Mouse (Mus musculus): Measurements from ENCODE around the gene Gm6034. TPM values are rescaled to one million over a fixed set of nuclear protein-coding genes. Genes with fewer than 3 reads are reported as not detected.
A peak's percentile ranks its signal among the peaks of the same experiment; 100 is the strongest.
"Not testable (repeated sequence)": the region's sequence is repeated elsewhere in the genome, so short reads cannot be mapped to it uniquely, and the experiment has no call there.

Gene Gm6034
- polyA plus RNA-seq (2012; fragmentation: generic; extraction: Trizol): not detected

GRCm38 (mm10) chr17:36042610-36043169, at the start of gene Gm6034, which contains the start of gene H2-T22:
Gm6034 (plus strand) TSS chr17:36042961.
H2-T22 (minus strand) TSS chr17:36042747.
- H3ac ChIP-seq (ENCODE audit: control insufficient read depth, insufficient read length); H3K27me3 ChIP-seq (ENCODE audit: control insufficient read depth, insufficient read depth, insufficient read length); H3K36me3 ChIP-seq (ENCODE audit: control insufficient read depth, insufficient read depth); H3K79me2 ChIP-seq (ENCODE audit: control insufficient read depth, insufficient read depth): not testable (repeated sequence)
- TF ChIP-seq POLR2A (IDR thresholded peaks at IDR 0.05; ENCODE audit: insufficient read length, low read depth): peak; percentile 39
- Histone ChIP-seq H3K4me2 (ENCODE audit: low read depth) (peak within 1 kb of the TSS; percentile 79), H3K4me3 (peak within 1 kb of the TSS; percentile 24)

DNA sequence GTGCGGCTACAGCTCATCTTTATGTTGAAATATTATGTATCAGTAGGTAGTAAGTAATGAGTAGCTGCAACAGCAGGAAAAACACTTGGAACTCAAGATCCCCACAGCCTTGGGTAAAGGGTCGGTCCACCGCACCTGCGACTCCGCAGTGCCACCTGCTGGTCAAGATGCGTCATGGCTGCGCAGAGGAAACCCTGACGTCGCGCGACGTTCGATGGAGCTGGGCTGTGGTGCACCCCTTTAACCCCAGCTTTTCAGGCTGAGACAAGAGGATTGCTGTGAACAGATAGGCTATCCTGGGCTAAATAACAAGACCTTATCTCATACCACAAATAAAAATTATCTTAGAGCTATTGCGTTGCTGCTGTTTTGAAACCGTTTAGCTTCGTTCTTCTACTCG, 49.1 kb upstream of the Gm6034 start:
- Histone ChIP-seq H3K36me3 (ENCODE audit: control insufficient read depth, insufficient read depth) (no peaks in the 10 kb centered on the region), H3K27me3 (ENCODE audit: control insufficient read depth, insufficient read depth, insufficient read length) (no peaks in the 10 kb centered on the region), H3K4me2 (ENCODE audit: low read depth) (peak overlapping the region; percentile 83), H3K4me3 (peak overlapping the region; percentile 74), H3K79me2 (ENCODE audit: control insufficient read depth, insufficient read depth) (peaks cover 35% of the 10 kb centered on the region), H3ac (ENCODE audit: control insufficient read depth, insufficient read length) (no peak overlapping the region)
- TF ChIP-seq MYOD1 (IDR thresholded peaks at IDR 0.05; ENCODE audit: control insufficient read depth in 1 of 3, insufficient read length in 2 of 3, low read depth in 2 of 3) (peak in 2 of 3 experiments; percentile 70 to 71), POLR2A (IDR thresholded peaks at IDR 0.05; ENCODE audit: insufficient read length, low read depth) (no peak), SRF (IDR thresholded peaks at IDR 0.05; ENCODE audit: control insufficient read depth, insufficient read length, low read depth) (no peak), MAX (IDR thresholded peaks at IDR 0.05; ENCODE audit: low read depth) (no peak), MYOG (IDR thresholded peaks at IDR 0.05; ENCODE audit: control insufficient read depth in 1 of 3, insufficient read depth in 1 of 3, insufficient read length in 2 of 3, low read depth in 2 of 3) (peak in 2 of 3 experiments; percentile 24 to 68), CEBPB (IDR thresholded peaks at IDR 0.05; ENCODE audit: insufficient read depth, poor library complexity, severe bottlenecking) (no peak), POLR2AphosphoS2 (IDR thresholded peaks at IDR 0.05; ENCODE audit: insufficient read length, low read depth) (peak; percentile 25)

GRCm38 (mm10) chr17:35994175-35994878, 48.4 kb upstream of the Gm6034 start:
- H3K79me2 ChIP-seq (ENCODE audit: control insufficient read depth, insufficient read depth): peaks cover 41% of the 10 kb centered on the region
- no peaks in the 10 kb centered on the region for H3K27me3 ChIP-seq (ENCODE audit: control insufficient read depth, insufficient read depth, insufficient read length)

GRCm38 (mm10) chr17:35994879-35995240, 47.9 kb upstream of the Gm6034 start:
- Histone ChIP-seq H3K4me2 (ENCODE audit: low read depth) (peak overlapping the region; percentile 77), H3K27me3 (ENCODE audit: control insufficient read depth, insufficient read depth, insufficient read length) (no peaks in the 10 kb centered on the region), H3K79me2 (ENCODE audit: control insufficient read depth, insufficient read depth) (peaks cover 46% of the 10 kb centered on the region), H3ac (ENCODE audit: control insufficient read depth, insufficient read length) (no peak overlapping the region), H3K4me3 (peak overlapping the region; percentile 74), H3K36me3 (ENCODE audit: control insufficient read depth, insufficient read depth) (no peaks in the 10 kb centered on the region)
- TF ChIP-seq POLR2AphosphoS2 (IDR thresholded peaks at IDR 0.05; ENCODE audit: insufficient read length, low read depth): no peak
- no peak for TF ChIP-seq CEBPB (IDR thresholded peaks at IDR 0.05; ENCODE audit: insufficient read depth, poor library complexity, severe bottlenecking)
- no peak for TF ChIP-seq TCF3 (IDR thresholded peaks at IDR 0.05; ENCODE audit: insufficient read length, low read depth)

More at GRCm38 (mm10) chr17:35994175-35994878, 48.4 kb upstream of the Gm6034 start:
- Histone ChIP-seq H3K4me2 (ENCODE audit: low read depth) (peak overlapping the region; percentile 83), H3K4me3 (peak overlapping the region; percentile 74), H3K36me3 (ENCODE audit: control insufficient read depth, insufficient read depth) (no peaks in the 10 kb centered on the region), H3ac (ENCODE audit: control insufficient read depth, insufficient read length) (no peak overlapping the region)
- no peak for TF ChIP-seq USF1 (IDR thresholded peaks at IDR 0.05; ENCODE audit: low read depth)
- TF ChIP-seq MYOD1 (IDR thresholded peaks at IDR 0.05; ENCODE audit: control insufficient read depth in 1 of 3, insufficient read length in 2 of 3, low read depth in 2 of 3): no peak
- no peak for TF ChIP-seq MYOG (IDR thresholded peaks at IDR 0.05; ENCODE audit: control insufficient read depth in 1 of 3, insufficient read depth in 1 of 3, insufficient read length in 2 of 3, low read depth in 2 of 3)
- no peak for TF ChIP-seq E2F4 (IDR thresholded peaks at IDR 0.05; ENCODE audit: insufficient read depth)
- no peak for TF ChIP-seq CEBPB (IDR thresholded peaks at IDR 0.05; ENCODE audit: insufficient read depth, poor library complexity, severe bottlenecking)
- TF ChIP-seq POLR2AphosphoS2 (IDR thresholded peaks at IDR 0.05; ENCODE audit: insufficient read length, low read depth): peak; percentile 85
- TF ChIP-seq TCF12 (IDR thresholded peaks at IDR 0.05; ENCODE audit: insufficient read depth, poor library complexity, severe bottlenecking): no peak
- TF ChIP-seq POLR2A (IDR thresholded peaks at IDR 0.05; ENCODE audit: insufficient read length, low read depth): peak; percentile 82
- no peak for TF ChIP-seq REST (IDR thresholded peaks at IDR 0.05; ENCODE audit: insufficient read depth, insufficient read length)
- no peak for TF ChIP-seq TCF3 (IDR thresholded peaks at IDR 0.05; ENCODE audit: insufficient read length, low read depth)

- no peaks in the 10 kb centered on the region for H3K36me3 ChIP-seq (ENCODE audit: control insufficient read depth, insufficient read depth)
- no peaks in the 10 kb centered on the region for H3K27me3 ChIP-seq (ENCODE audit: control insufficient read depth, insufficient read depth, insufficient read length)
- H3K79me2 ChIP-seq (ENCODE audit: control insufficient read depth, insufficient read depth): peaks cover 50% of the 10 kb centered on the region
- peak overlapping the region; percentile 35 for H3K4me2 ChIP-seq (ENCODE audit: low read depth)
- TF ChIP-seq MAX (IDR thresholded peaks at IDR 0.05; ENCODE audit: low read depth): no peak
- no peak for TF ChIP-seq TCF3 (IDR thresholded peaks at IDR 0.05; ENCODE audit: insufficient read length, low read depth)
- TF ChIP-seq TCF12 (IDR thresholded peaks at IDR 0.05; ENCODE audit: insufficient read depth, poor library complexity, severe bottlenecking): no peak
- TF ChIP-seq USF1 (IDR thresholded peaks at IDR 0.05; ENCODE audit: low read depth): no peak
- TF ChIP-seq CEBPB (IDR thresholded peaks at IDR 0.05; ENCODE audit: insufficient read depth, poor library complexity, severe bottlenecking): no peak
- no peak for TF ChIP-seq POLR2A (IDR thresholded peaks at IDR 0.05; ENCODE audit: insufficient read length, low read depth)
- TF ChIP-seq SRF (IDR thresholded peaks at IDR 0.05; ENCODE audit: control insufficient read depth, insufficient read length, low read depth): peak; percentile 27
- peak in 1 of 3 experiments; percentile 17 for TF ChIP-seq MYOD1 (IDR thresholded peaks at IDR 0.05; ENCODE audit: control insufficient read depth in 1 of 3, insufficient read length in 2 of 3, low read depth in 2 of 3)
- TF ChIP-seq MYOG (IDR thresholded peaks at IDR 0.05; ENCODE audit: control insufficient read depth in 1 of 3, insufficient read depth in 1 of 3, insufficient read length in 2 of 3, low read depth in 2 of 3): no peak
- H3K4me3 ChIP-seq: no peak overlapping the region
- H3ac ChIP-seq (ENCODE audit: control insufficient read depth, insufficient read length): no peak overlapping the region
Observed at GRCm38 (mm10) chr17:35996949-35997348, 45.8 kb upstream of the Gm6034 start.
